Mouse (Mus musculus): ENCODE measurements around the gene Skap2. TPM values are rescaled to one million over a fixed set of nuclear protein-coding genes. Genes with fewer than 3 reads are reported as not detected.

Skap2 gene
- polyA plus RNA-seq, 1 experiment, result 23.0 TPM

DNA sequence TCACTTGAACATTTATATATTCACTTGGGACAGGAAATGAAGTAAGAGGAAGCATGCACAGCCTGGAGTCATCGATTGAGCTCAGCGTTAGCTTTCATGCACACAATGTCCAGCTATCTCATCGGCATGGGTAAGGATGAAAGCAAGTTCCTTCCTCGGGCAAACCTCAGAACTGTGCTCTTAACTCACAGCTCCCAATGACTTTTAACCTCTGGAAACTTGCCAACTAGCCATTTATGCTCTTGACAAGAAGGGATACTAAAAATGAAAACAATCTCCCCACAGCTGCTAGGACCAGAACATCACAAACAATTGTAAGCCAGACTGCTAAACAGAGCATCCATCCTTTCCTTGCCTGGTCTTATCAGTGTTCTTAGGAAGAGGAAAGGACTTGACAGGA, 53.4 kb downstream of the Skap2 start:
- Histone ChIP-seq H3K4me3 (replicated peaks) (peak overlapping the region; percentile 62), H3K4me1 (peaks cover 39% of the 10 kb centered on the region), H3K9me3 (no peaks in the 10 kb centered on the region), H3K36me3 (replicated peaks; ENCODE audit: low read length) (peaks cover 24% of the 10 kb centered on the region), H3K27me3 (replicated peaks) (no peaks in the 10 kb centered on the region)
- TF ChIP-seq GATA1 (IDR thresholded peaks at IDR 0.05; ENCODE audit: borderline replicate concordance, low read length) (no peak), FLI1 (IDR thresholded peaks at IDR 0.05; ENCODE audit: low read length) (no peak)

DNA sequence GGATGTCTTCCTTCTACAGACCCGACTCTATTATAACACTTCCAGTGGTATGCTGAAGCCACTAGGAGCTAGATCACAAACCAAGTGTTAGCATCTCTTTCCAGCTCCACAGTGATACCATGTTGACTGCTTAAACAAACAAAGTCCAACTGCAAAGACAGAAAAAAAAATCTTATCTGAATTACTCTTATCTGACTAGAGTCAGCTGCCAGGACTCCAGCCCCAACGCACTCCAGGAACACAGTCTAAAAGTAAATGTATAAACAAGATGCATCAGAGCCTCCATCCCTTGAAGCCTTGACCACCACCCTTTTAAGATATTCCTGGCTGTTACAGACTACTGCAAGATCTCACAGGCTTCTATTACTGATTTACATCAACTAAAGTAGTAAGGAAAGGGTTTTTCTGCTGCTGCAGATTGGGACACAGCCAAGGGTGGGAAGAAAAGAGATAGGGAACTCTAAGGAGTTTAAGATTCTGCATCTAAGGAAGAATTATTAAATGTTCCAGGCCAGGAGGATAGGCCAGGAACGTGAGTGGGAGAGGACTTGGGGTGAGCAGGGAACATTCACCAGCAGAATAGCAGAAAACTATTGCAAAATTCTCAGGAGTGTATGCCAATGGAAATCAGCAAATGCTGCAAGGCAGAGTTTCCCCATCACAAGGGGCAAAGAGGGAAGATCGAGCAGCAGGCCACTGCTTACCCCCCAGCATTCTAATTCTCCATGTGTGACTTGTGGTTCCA, 56.1 kb downstream of the Skap2 start:
- Histone ChIP-seq H3K27me3 (replicated peaks) (no peaks in the 10 kb centered on the region), H3K36me3 (replicated peaks; ENCODE audit: low read length) (peaks cover 31% of the 10 kb centered on the region), H3K9me3 (no peaks in the 10 kb centered on the region), H3K4me3 (replicated peaks) (no peak overlapping the region), H3K4me1 (peaks cover 37% of the 10 kb centered on the region)
- TF ChIP-seq FLI1 (IDR thresholded peaks at IDR 0.05; ENCODE audit: low read length) (no peak), GATA1 (IDR thresholded peaks at IDR 0.05; ENCODE audit: borderline replicate concordance, low read length) (no peak)

DNA sequence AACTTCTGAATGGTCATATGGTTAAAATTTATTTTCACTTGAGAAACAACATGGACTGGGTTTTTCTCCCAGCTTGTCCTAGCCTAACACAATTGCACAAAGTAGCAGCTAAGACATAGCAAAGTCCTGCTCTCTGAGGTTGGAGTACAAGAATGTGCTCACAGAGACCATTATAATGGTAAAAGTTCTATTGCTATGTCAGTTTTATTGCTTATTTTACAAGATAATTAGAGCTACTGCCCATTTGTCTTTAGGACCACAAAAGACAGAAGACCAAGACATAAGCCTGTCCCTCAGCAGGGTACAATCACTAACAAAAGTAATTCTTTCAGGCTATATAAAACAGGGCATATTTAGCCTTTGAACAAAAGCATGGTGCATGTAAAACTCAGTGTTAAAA, 64.7 kb downstream of the Skap2 start:
- TF ChIP-seq GATA1 (IDR thresholded peaks at IDR 0.05; ENCODE audit: borderline replicate concordance, low read length) (no peak), FLI1 (IDR thresholded peaks at IDR 0.05; ENCODE audit: low read length) (no peak)
- Histone ChIP-seq H3K4me3 (replicated peaks) (no peak overlapping the region), H3K4me1 (peaks cover 14% of the 10 kb centered on the region), H3K9me3 (no peaks in the 10 kb centered on the region), H3K27me3 (replicated peaks) (no peaks in the 10 kb centered on the region), H3K36me3 (replicated peaks; ENCODE audit: low read length) (peaks cover 23% of the 10 kb centered on the region)

DNA sequence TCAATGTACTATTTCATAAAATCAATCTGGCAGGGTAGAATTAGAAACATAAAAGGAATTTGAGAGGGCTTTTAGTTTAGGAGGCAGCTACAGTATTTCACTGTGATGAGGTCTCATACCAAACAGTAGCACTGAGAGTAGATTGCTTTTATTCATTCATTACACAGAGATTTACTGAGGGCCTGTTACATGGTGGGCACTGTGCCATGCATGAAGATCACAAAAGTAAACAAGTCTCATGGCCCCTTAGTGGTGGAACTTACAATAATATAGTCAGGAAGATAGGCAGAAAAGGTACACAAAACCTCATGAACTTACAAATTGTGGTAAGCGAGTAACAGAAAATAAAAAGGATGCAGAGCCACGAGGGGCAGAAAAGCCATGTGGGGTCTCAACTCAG, 67.4 kb downstream of the Skap2 start:
- TF ChIP-seq GATA1 (IDR thresholded peaks at IDR 0.05; ENCODE audit: borderline replicate concordance, low read length) (no peak), FLI1 (IDR thresholded peaks at IDR 0.05; ENCODE audit: low read length) (no peak)
- H3K27me3 ChIP-seq (replicated peaks), result no peaks in the 10 kb centered on the region

DNA sequence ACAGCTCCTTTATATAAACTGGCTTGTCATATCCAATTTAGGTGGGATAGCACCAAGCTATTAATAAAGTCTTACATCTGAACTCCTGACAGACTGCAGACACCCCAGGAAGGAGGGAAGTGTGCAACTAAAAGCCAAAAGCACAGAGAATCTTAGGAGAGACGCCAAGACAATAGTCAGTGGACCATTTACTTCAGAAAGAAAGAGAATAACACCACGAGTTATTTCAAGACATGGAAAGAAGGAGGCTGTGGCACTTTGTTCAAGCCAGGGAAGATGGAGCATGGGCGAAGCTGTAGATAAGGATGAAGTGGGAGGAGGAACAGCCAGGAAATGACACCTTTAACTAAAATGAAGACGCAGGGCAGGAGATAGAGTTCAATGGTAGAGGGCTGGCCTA, 78.4 kb downstream of the Skap2 start:
- H3K4me3 ChIP-seq (replicated peaks), result no peak overlapping the region
- H3K9me3 ChIP-seq, result no peaks in the 10 kb centered on the region
- peaks cover 5% of the 10 kb centered on the region for H3K36me3 ChIP-seq (replicated peaks; ENCODE audit: low read length)
- H3K27me3 ChIP-seq (replicated peaks), result no peaks in the 10 kb centered on the region
- peaks cover 18% of the 10 kb centered on the region for H3K4me1 ChIP-seq
- TF ChIP-seq GATA1 (IDR thresholded peaks at IDR 0.05; ENCODE audit: borderline replicate concordance, low read length) (no peak), FLI1 (IDR thresholded peaks at IDR 0.05; ENCODE audit: low read length) (no peak)

More for the DNA sequence above, 67.4 kb downstream of the Skap2 start:
- H3K9me3 ChIP-seq, result no peaks in the 10 kb centered on the region
- H3K36me3 ChIP-seq (replicated peaks; ENCODE audit: low read length), result peaks cover 11% of the 10 kb centered on the region
- peaks cover 14% of the 10 kb centered on the region for H3K4me1 ChIP-seq
- H3K4me3 ChIP-seq (replicated peaks), result no peak overlapping the region

DNA sequence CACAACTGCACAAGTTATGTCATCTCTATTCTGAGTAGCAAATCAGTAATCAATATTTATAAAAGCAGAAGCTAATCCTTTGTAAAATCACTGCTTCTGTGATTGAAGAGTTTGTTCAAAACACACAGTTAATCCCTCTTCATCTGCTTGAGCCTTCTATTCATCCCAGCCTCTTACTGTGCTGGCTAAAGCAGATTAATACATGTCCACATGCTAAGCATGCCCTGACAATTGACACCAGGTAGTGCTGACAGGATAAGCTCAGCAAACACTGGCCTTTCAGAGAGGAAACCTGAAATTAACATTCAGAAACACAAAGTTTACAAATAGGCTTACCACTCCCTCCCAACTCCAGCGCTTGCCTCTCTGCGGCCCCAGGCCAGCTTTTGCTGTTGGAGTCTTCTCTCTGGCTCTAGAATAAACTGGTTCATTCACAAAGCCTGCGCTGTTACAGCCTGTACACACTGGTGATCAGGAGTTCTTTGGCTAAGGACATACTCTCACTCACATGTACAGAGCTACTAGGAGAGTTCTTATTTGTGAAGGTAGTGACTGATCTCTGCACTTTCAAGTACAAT, 79.2 kb downstream of the Skap2 start:
- Histone ChIP-seq H3K9me3 (no peaks in the 10 kb centered on the region), H3K27me3 (replicated peaks) (no peaks in the 10 kb centered on the region), H3K4me3 (replicated peaks) (no peak overlapping the region), H3K36me3 (replicated peaks; ENCODE audit: low read length) (peaks cover 4% of the 10 kb centered on the region), H3K4me1 (peaks cover 18% of the 10 kb centered on the region)
- TF ChIP-seq GATA1 (IDR thresholded peaks at IDR 0.05; ENCODE audit: borderline replicate concordance, low read length) (no peak), FLI1 (IDR thresholded peaks at IDR 0.05; ENCODE audit: low read length) (no peak)

DNA sequence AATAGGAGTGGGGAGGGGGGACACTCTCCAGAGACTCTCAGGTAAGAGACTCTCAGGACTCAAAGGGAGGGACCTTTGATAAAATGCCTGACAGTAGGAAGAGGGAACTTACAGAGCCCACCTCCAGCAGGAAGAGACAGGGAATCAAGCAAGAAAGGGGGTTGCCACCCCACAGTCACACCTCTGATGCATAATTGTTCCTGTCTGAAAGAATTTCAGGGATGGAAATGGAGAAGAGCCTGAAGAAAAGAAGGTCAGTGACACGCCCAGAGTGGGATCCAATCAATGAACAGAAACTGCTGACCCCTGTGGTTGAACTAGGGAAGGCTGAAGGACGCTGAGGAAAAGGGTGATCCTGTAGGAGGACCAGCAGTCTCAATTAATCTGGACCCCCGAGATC, 85.2 kb downstream of the Skap2 start:
- no peaks in the 10 kb centered on the region for H3K9me3 ChIP-seq
- no peak overlapping the region for H3K4me3 ChIP-seq (replicated peaks)
- TF ChIP-seq FLI1 (IDR thresholded peaks at IDR 0.05; ENCODE audit: low read length), result no peak
- no peak for TF ChIP-seq GATA1 (IDR thresholded peaks at IDR 0.05; ENCODE audit: borderline replicate concordance, low read length)
- peaks cover 9% of the 10 kb centered on the region for H3K36me3 ChIP-seq (replicated peaks; ENCODE audit: low read length)
- no peaks in the 10 kb centered on the region for H3K27me3 ChIP-seq (replicated peaks)
- peaks cover 22% of the 10 kb centered on the region for H3K4me1 ChIP-seq

DNA sequence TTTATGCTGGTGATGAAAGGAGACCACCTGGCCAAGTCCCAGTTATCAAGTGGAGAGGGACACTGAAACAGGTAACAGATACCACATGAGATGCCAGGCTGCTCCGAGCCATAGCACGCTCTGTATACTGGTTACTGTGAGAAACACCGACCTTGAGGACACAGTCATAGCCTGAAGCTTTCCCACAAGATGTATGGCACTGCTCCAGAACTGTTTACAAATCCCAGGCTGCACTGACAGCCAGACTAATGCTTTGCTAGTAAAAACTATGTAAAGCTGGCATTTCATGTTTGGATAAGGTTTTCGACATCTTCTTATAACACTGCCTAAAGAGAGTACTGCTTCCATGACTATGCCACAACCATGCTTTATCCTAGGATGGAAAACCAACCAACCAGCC, 90.5 kb downstream of the Skap2 start:
- H3K4me1 ChIP-seq, result peaks cover 26% of the 10 kb centered on the region
- H3K9me3 ChIP-seq, result no peaks in the 10 kb centered on the region
- TF ChIP-seq FLI1 (IDR thresholded peaks at IDR 0.05; ENCODE audit: low read length) (no peak), GATA1 (IDR thresholded peaks at IDR 0.05; ENCODE audit: borderline replicate concordance, low read length) (no peak)
- no peaks in the 10 kb centered on the region for H3K27me3 ChIP-seq (replicated peaks)
- H3K36me3 ChIP-seq (replicated peaks; ENCODE audit: low read length), result peaks cover 57% of the 10 kb centered on the region
- no peak overlapping the region for H3K4me3 ChIP-seq (replicated peaks)

DNA sequence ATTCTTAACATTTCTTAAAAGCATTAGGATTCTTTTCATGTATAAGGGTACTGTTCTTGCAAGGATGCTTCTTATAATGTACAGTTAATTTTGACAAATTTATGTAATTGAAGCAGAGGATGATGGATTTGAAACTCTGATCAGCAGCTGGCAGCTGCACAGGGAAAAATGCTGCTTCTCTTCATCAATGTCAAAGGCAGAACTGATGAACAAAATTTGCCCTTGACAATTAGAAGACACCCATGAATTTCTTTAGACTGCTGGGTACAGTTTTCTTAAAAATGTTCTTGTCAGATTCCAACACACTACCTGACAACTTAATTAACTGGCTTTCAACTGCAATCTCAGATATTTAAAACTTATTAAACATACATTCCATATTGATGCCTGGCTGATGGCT, 103.9 kb downstream of the Skap2 start:
- Histone ChIP-seq H3K4me1 (peaks cover 14% of the 10 kb centered on the region), H3K4me3 (replicated peaks) (no peak overlapping the region), H3K36me3 (replicated peaks; ENCODE audit: low read length) (peaks cover 80% of the 10 kb centered on the region), H3K9me3 (no peaks in the 10 kb centered on the region), H3K27me3 (replicated peaks) (no peaks in the 10 kb centered on the region)
- TF ChIP-seq GATA1 (IDR thresholded peaks at IDR 0.05; ENCODE audit: borderline replicate concordance, low read length), result no peak
- no peak for TF ChIP-seq FLI1 (IDR thresholded peaks at IDR 0.05; ENCODE audit: low read length)

DNA sequence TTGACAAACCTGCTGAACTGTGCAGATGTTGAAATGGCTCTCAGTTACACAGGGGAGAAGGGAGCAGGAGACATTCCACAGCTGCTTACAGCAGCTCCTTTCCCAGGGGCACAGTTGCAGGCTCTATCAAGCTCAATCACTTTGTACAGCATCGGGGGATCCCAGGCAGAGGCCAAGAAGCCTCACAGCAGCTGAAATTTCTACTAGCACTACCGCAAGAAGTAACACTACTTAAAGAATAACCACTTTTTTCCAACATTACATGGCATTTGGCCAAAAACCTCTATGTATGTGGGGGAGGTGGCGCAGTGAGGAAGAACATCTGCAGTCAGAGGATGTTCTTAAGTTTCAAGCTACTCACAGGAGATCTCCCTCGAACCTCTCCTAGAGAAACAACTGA, 106.7 kb downstream of the Skap2 start:
- Histone ChIP-seq H3K4me3 (replicated peaks) (no peak overlapping the region), H3K4me1 (peaks cover 30% of the 10 kb centered on the region), H3K27me3 (replicated peaks) (no peaks in the 10 kb centered on the region), H3K36me3 (replicated peaks; ENCODE audit: low read length) (peaks cover 71% of the 10 kb centered on the region), H3K9me3 (no peaks in the 10 kb centered on the region)
- TF ChIP-seq GATA1 (IDR thresholded peaks at IDR 0.05; ENCODE audit: borderline replicate concordance, low read length) (no peak), FLI1 (IDR thresholded peaks at IDR 0.05; ENCODE audit: low read length) (no peak)

Measured in megakaryocyte, embryonic 14.5 days (primary cell).